Comparison of ENCODE assay signal across 11 mouse cellular contexts in genomic region chrX:100778397-100778796, GRCm38 (mm10). TPM values are rescaled to one million over a fixed set of nuclear protein-coding genes. Genes with fewer than 3 reads are reported as not detected.
DNase-seq lines count a peak whose midpoint lies in the region; ATAC-seq lines count a peak whose summit lies in the region.
"Had no signal": no experiment of that assay in that cellular context is flagged by ENCODE, and none has a peak within 500 bp of the region (broad histone marks: within the 10 kb centered on the region; RNA-seq: fewer than 3 reads in every experiment).

No protein-coding gene starts in this region.

- WGBS in liver, embryonic 12.5 days (ENCODE audit: insufficient replicate concordance): 40% methylated on average over 5 of the region's 5 CpGs

- no peak overlapping the region for H3K27ac ChIP-seq in liver, embryonic 12.5 days

- H3K4me3 ChIP-seq in liver, embryonic 12.5 days: no peak overlapping the region

- intact Hi-C loops in left cerebral cortex, postnatal 10 days (cut with DNase I): loop anchor here (10.0 kb wide), 1 partner anchor 166 kb away; no protein-coding TSS in a partner anchor

- peak; percentile 6 for DNase-seq in cerebellum, adult 9-11 months
- no peak for DNase-seq in cerebellum, adult 18-20 months
- peak; percentile 18 for DNase-seq in thymus, postnatal 14 days
- no peak for DNase-seq in thymus, postnatal 10 days (ENCODE audit: low spot score in 2 of 2)
- no peak for DNase-seq in left cerebral cortex, postnatal 10 days (ENCODE audit: extremely low spot score in 1 of 2, low spot score in 2 of 2)
- no peak for DNase-seq in urinary bladder, postnatal 36 days (ENCODE audit: low spot score in 2 of 2)
- DNase-seq in urinary bladder, adult 18-20 months (ENCODE audit: low spot score in 2 of 2): no peak
- DNase-seq: kidney, adult 18-20 months had no signal

- no peaks in the 10 kb centered on the region for H3K36me3 ChIP-seq in liver, embryonic 12.5 days

- H3K4me2 ChIP-seq in liver, embryonic 12.5 days: peak overlapping the region; percentile 75

- H3K27me3 ChIP-seq in liver, embryonic 12.5 days (replicated peaks): no peaks in the 10 kb centered on the region

- no peaks in the 10 kb centered on the region for H3K9me3 ChIP-seq in liver, embryonic 12.5 days (replicated peaks)

- peaks cover 13% of the 10 kb centered on the region; the same call in 1 of the 2 replicates for H3K4me1 ChIP-seq in liver, embryonic 12.5 days

- no peak overlapping the region for H3K9ac ChIP-seq in liver, embryonic 12.5 days

- ATAC-seq in liver, embryonic 12.5 days: no peak
- ATAC-seq: activated CD4-positive, CD25-positive, alpha-beta regulatory T cell, adult 4 months had no signal

RNA-seq across cellular contexts. Expression of gene Dlg3, which starts 10.9 kb away (rescaled TPM):
- polyA plus RNA-seq in liver, embryonic 12.5 days (2016; fragmentation: Nextera tagmentation; extraction: Ambion mirVana): 1.4 and 1.6 TPM in 2 replicates
- 100 to 1,000 TPM; 144 to 152 TPM for total RNA-seq in left cerebral cortex, postnatal 10 days (2021)

RNA-seq across cellular contexts. Expression of gene Gdpd2, which starts 48.7 kb away (rescaled TPM):
- polyA plus RNA-seq in liver, embryonic 12.5 days (2016; fragmentation: Nextera tagmentation; extraction: Ambion mirVana): 0.08 and 0.39 TPM in 2 replicates
- total RNA-seq in left cerebral cortex, postnatal 10 days (2021): 10 to 100 TPM; 12.4 to 13.3 TPM
- total RNA-seq: common myeloid progenitor, adult 5-6 weeks had no signal
- polyA plus RNA-seq: activated CD4-positive, CD25-positive, alpha-beta regulatory T cell, adult 4 months had no signal

Comparison
In these comparisons a context has a peak if more than half of its experiments do, and no peak if none do; other contexts are left out.
1. DNase-seq: peak in cerebellum, adult 9-11 months (single experiment) and thymus, postnatal 14 days (single experiment); none in cerebellum, adult 18-20 months (0 of 2), thymus, postnatal 10 days (0 of 2), left cerebral cortex, postnatal 10 days (0 of 2), urinary bladder, postnatal 36 days (0 of 2) and urinary bladder, adult 18-20 months (0 of 2).